Mouse (Mus musculus): ENCODE measurements around the gene Lrig2. TPM values are rescaled to one million over a fixed set of nuclear protein-coding genes. Genes with fewer than 3 reads are reported as not detected.

The Lrig2 gene
- polyA plus RNA-seq, 2 experiments, result 15.0 to 20.2 TPM

- Histone ChIP-seq H3K27ac (replicated peaks; ENCODE audit: low read depth, low read length) (no peak overlapping the region), H3K9me3 (ENCODE audit: control insufficient read depth, low read length) (no peaks in the 10 kb centered on the region), H3K27me3 (ENCODE audit: control insufficient read depth, insufficient read depth, low read length) (no peaks in the 10 kb centered on the region), H3K4me3 (replicated peaks; ENCODE audit: low read length) (no peak overlapping the region), H3K36me3 (ENCODE audit: control insufficient read depth, insufficient read depth, low read length) (no peaks in the 10 kb centered on the region), H3K4me2 (replicated peaks; ENCODE audit: low read depth, low read length, severe bottlenecking) (no peak overlapping the region), H3K9ac (ENCODE audit: low read depth, low read length, severe bottlenecking) (no peak overlapping the region), H3K4me1 (ENCODE audit: control insufficient read depth, insufficient read depth, low read length) (no peaks in the 10 kb centered on the region)
- ATAC-seq (ENCODE audit: low FRiP score, low read depth), result no peak
- TF ChIP-seq POLR2A (IDR thresholded peaks at IDR 0.05; ENCODE audit: borderline replicate concordance, extremely low read depth, insufficient read depth, insufficient read length), result no peak
- DNase-seq (ENCODE audit: low spot score), result no peak
- 46% methylated on average over 3 of the region's 3 CpGs for WGBS
Measured at GRCm38 (mm10) chr3:104396736-104397081, 115.0 kb downstream of the Lrig2 start.

GRCm38 (mm10) chr3:104396067-104396735, 115.5 kb downstream of the Lrig2 start:
- Histone ChIP-seq H3K4me3 (replicated peaks; ENCODE audit: low read length) (no peak overlapping the region), H3K9ac (ENCODE audit: low read depth, low read length, severe bottlenecking) (no peak overlapping the region), H3K4me2 (replicated peaks; ENCODE audit: low read depth, low read length, severe bottlenecking) (no peak overlapping the region), H3K27me3 (ENCODE audit: control insufficient read depth, insufficient read depth, low read length) (no peaks in the 10 kb centered on the region), H3K9me3 (ENCODE audit: control insufficient read depth, low read length) (no peaks in the 10 kb centered on the region), H3K36me3 (ENCODE audit: control insufficient read depth, insufficient read depth, low read length) (no peaks in the 10 kb centered on the region), H3K4me1 (ENCODE audit: control insufficient read depth, insufficient read depth, low read length) (no peaks in the 10 kb centered on the region), H3K27ac (replicated peaks; ENCODE audit: low read depth, low read length) (no peak overlapping the region)
- WGBS, result 72% methylated on average over 11 of the region's 11 CpGs
- no peak for TF ChIP-seq POLR2A (IDR thresholded peaks at IDR 0.05; ENCODE audit: borderline replicate concordance, extremely low read depth, insufficient read depth, insufficient read length)
- ATAC-seq (ENCODE audit: low FRiP score, low read depth), result no peak
- DNase-seq (ENCODE audit: low spot score), result no peak

GRCm38 (mm10) chr3:104390072-104390471, 121.6 kb downstream of the Lrig2 start:
- H3K4me1 ChIP-seq (ENCODE audit: control insufficient read depth, insufficient read depth, low read length), result peaks cover 3% of the 10 kb centered on the region; the same call in 1 of the 2 replicates
- no peaks in the 10 kb centered on the region for H3K9me3 ChIP-seq (ENCODE audit: control insufficient read depth, low read length)
- ATAC-seq (ENCODE audit: low FRiP score, low read depth), result no peak
- H3K4me3 ChIP-seq (replicated peaks; ENCODE audit: low read length), result no peak overlapping the region
- H3K36me3 ChIP-seq (ENCODE audit: control insufficient read depth, insufficient read depth, low read length), result no peaks in the 10 kb centered on the region
- H3K4me2 ChIP-seq (replicated peaks; ENCODE audit: low read depth, low read length, severe bottlenecking), result no peak overlapping the region
- 66% methylated on average over 10 of the region's 10 CpGs for WGBS
- H3K27me3 ChIP-seq (ENCODE audit: control insufficient read depth, insufficient read depth, low read length), result no peaks in the 10 kb centered on the region
- DNase-seq (ENCODE audit: low spot score), result no peak
- no peak for TF ChIP-seq POLR2A (IDR thresholded peaks at IDR 0.05; ENCODE audit: borderline replicate concordance, extremely low read depth, insufficient read depth, insufficient read length)
- H3K27ac ChIP-seq (replicated peaks; ENCODE audit: low read depth, low read length), result no peak overlapping the region
- H3K9ac ChIP-seq (ENCODE audit: low read depth, low read length, severe bottlenecking), result no peak overlapping the region

GRCm38 (mm10) chr3:104389449-104389848, 122.3 kb downstream of the Lrig2 start:
- 89% methylated on average over 2 of the region's 2 CpGs for WGBS
- no peak for TF ChIP-seq POLR2A (IDR thresholded peaks at IDR 0.05; ENCODE audit: borderline replicate concordance, extremely low read depth, insufficient read depth, insufficient read length)
- no peak for ATAC-seq (ENCODE audit: low FRiP score, low read depth)

GRCm38 (mm10) chr3:104385587-104385986, 126.1 kb downstream of the Lrig2 start:
- H3K9ac ChIP-seq (ENCODE audit: low read depth, low read length, severe bottlenecking), result no peak overlapping the region
- peak; percentile 80 for ATAC-seq (ENCODE audit: low FRiP score, low read depth)
- TF ChIP-seq POLR2A (IDR thresholded peaks at IDR 0.05; ENCODE audit: borderline replicate concordance, extremely low read depth, insufficient read depth, insufficient read length), result no peak
- H3K27ac ChIP-seq (replicated peaks; ENCODE audit: low read depth, low read length), result 0 out of 2 replicates have a peak overlapping the region, but pooled peaks have one; percentile 3
- DNase-seq (ENCODE audit: low spot score), result peak; percentile 83
- H3K4me2 ChIP-seq (replicated peaks; ENCODE audit: low read depth, low read length, severe bottlenecking), result no peak overlapping the region
- no peak overlapping the region for H3K4me3 ChIP-seq (replicated peaks; ENCODE audit: low read length)
- no peaks in the 10 kb centered on the region for H3K27me3 ChIP-seq (ENCODE audit: control insufficient read depth, insufficient read depth, low read length)
- H3K4me1 ChIP-seq (ENCODE audit: control insufficient read depth, insufficient read depth, low read length), result peaks cover 4% of the 10 kb centered on the region; the same call in 1 of the 2 replicates
- WGBS, result 72% methylated on average over 8 of the region's 8 CpGs
- H3K36me3 ChIP-seq (ENCODE audit: control insufficient read depth, insufficient read depth, low read length), result no peaks in the 10 kb centered on the region
- H3K9me3 ChIP-seq (ENCODE audit: control insufficient read depth, low read length), result no peaks in the 10 kb centered on the region

More at GRCm38 (mm10) chr3:104389449-104389848, 122.3 kb downstream of the Lrig2 start:
- Histone ChIP-seq H3K4me3 (replicated peaks; ENCODE audit: low read length) (no peak overlapping the region), H3K4me2 (replicated peaks; ENCODE audit: low read depth, low read length, severe bottlenecking) (no peak overlapping the region), H3K27ac (replicated peaks; ENCODE audit: low read depth, low read length) (no peak overlapping the region), H3K27me3 (ENCODE audit: control insufficient read depth, insufficient read depth, low read length) (no peaks in the 10 kb centered on the region), H3K36me3 (ENCODE audit: control insufficient read depth, insufficient read depth, low read length) (no peaks in the 10 kb centered on the region), H3K9ac (ENCODE audit: low read depth, low read length, severe bottlenecking) (no peak overlapping the region), H3K9me3 (ENCODE audit: control insufficient read depth, low read length) (no peaks in the 10 kb centered on the region), H3K4me1 (ENCODE audit: control insufficient read depth, insufficient read depth, low read length) (peaks cover 4% of the 10 kb centered on the region; the same call in 1 of the 2 replicates)
- DNase-seq (ENCODE audit: low spot score), result no peak

Data from limb, embryonic 14.5 days (tissue).